Mouse (Mus musculus) brain, adult 10 weeks (tissue): ENCODE measurements around the gene Gm5741. TPM values are rescaled to one million over a fixed set of nuclear protein-coding genes. Genes with fewer than 3 reads are reported as not detected.

ENCODE experiments used
- polyA plus RNA-seq: library from polyadenylated mRNA; stranded (reverse); fragments of 350-450 nt; fragmentation: Illumina TruSeq; extraction: RNeasy Lipid Tissue Mini Kit (QIAGEN cat#74804); gene quantifications from one replicate; pipeline ENCODE4 v1.2.3, GENCODE M21; 2015; ENCODE audit warnings: low read depth, low replicate concordance

Gene Gm5741
- 7.4 TPM for polyA plus RNA-seq

DNA sequence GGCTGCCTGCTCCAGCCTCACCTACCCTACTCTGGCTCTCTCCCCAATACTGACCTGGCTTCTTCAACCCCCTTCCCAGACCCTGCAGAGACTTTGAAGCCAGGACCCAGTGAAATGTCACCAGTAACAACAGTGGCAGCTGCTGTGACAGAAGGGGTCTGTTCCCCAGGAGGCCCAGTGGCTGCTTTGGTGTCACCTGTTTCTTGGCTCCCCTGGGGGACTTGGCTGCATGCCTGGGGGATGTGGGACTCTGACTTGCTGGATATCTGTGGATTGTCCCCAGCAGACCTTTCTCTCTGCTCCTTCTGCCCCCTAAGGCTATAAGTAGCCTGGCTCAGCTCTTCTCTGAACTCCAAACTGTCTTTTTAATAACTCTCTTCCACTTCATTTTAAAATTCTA is at the start of gene Gm5741:
Gene Gm5741 (minus strand): TSS at position 1 of the 400 bp plus-strand sequence.

DNA sequence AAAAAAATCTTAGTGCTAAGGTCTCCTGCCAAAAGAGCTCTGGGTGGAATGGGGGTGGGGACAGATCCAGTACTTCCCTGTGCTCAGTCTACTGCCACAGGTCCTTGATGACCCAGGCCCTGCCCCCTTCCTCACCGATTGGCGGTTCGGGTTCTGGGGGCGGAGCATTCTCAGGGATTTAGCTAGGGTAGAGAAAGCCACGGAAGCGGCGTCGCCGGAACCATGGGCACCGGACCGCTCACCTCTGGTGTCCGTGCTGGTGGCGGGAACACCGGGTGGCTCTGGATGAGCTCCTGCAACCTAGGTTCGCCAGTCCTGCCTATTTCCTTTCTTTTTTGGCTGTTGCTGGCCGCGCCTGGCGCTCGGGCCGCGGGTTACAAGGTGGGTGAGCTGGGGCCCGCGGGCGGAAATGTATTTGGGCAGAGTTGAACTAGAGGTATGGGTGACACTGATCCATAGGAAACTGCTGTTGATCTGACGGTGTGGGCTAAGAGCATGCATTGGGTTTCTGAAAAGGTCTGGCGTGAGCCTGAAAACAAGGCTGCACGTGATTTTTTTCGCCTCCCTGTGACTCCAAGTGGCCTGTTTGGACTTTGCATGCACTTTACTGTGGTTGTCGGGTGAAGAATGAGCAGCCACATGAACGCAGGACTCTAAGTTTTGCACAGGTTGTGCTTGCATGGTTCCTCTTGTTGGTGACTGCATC is 15.5 kb upstream of the Gm5741 start, which contains the start of gene Man2b1:
Gene Man2b1 (plus strand): TSS at position 163 of the 706 bp plus-strand sequence.

DNA sequence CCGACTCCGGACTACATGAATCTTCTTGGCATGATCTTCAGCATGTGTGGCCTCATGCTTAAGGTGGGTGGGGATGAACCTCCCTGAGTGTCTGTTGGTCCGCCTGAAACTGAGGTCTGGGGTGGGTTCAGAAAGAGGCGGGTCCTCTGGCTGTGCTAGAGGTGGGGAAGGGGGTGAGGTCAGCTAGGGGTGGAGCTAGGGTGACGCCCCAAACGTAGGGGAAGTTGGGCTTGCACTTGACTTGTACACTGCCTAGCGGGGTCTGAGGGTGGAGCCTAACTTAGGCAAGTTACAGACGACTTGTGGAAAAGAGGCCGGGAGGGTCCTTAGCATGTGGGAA is 13.4 kb upstream of the Gm5741 start, which contains the start of gene Wdr83:
Gene Wdr83 (minus strand): TSS at position 91 of the 340 bp plus-strand sequence.

DNA sequence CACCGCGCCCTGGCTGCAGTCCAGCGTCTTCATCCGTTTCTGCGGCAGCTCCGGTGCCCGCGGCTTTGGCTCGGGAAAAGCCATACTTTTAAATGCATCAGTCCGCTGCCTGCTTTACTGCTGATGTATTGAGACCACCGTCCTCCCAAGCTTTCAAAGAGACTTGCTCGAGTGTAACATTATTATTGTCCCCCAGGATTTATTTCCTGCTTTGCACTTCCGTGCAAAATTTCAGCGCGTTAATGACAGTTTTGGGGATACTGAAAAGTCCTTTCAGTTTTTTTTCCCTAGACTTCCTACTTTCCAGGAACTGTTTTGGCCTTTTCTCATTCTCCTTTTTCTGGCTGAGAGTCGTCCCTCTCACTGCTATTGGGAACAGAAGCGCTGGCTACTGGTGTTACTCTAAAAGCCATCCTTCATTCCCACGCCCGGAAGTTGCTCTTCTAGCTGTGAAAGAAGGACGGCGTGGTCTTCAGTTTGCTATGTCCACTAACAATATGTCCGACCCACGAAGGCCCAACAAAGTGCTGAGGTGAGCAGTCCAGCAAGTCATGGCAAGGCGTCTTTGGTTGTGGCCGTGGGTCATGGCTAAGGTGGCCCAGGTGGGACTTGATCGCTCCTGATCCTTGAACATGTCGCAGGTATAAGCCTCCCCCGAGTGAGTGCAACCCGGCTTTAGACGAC is 12.9 kb upstream of the Gm5741 start, which contains the start of gene Wdr83os:
Gene Wdr83os (plus strand): TSS at position 209 of the 684 bp plus-strand sequence.

DNA sequence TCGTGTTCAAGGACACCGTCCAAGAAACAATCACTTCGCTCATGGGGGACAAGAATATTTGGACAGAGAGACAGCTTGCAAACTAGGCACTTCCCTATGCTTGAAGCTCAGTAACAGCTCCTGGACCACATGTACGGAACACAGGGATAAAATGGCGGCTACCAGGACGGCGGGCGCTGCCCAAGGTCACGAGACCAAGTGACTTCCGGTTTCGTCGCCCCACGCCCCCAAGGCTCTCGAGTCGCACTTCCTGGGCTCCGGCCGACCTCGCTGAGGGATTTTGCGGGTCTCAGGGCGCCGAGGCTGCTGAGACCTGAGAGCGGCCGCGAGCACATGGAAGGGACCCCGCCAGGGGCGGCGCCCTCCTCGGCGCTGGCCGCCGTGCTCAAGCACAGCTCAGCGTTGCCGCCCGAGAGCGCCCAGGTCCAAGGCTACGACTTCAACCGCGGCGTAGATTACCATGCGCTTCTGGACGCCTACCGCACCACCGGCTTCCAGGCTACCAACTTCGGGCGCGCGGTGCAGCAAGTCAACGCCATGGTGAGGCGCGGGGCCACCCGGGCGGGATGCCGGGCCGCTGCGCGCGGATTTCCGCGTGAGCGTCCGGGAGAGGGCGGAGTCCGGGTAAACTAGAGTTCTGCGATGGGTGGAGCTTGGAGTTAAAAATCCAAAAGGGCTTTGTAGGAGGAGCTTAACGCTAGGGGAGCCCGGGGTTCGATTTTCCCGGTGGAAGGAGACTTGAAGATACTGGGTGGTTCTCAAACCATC is 3.9 kb upstream of the Gm5741 start, which contains the start of gene Dhps:
Gene Dhps (plus strand): TSS at position 244 of the 768 bp plus-strand sequence.

DNA sequence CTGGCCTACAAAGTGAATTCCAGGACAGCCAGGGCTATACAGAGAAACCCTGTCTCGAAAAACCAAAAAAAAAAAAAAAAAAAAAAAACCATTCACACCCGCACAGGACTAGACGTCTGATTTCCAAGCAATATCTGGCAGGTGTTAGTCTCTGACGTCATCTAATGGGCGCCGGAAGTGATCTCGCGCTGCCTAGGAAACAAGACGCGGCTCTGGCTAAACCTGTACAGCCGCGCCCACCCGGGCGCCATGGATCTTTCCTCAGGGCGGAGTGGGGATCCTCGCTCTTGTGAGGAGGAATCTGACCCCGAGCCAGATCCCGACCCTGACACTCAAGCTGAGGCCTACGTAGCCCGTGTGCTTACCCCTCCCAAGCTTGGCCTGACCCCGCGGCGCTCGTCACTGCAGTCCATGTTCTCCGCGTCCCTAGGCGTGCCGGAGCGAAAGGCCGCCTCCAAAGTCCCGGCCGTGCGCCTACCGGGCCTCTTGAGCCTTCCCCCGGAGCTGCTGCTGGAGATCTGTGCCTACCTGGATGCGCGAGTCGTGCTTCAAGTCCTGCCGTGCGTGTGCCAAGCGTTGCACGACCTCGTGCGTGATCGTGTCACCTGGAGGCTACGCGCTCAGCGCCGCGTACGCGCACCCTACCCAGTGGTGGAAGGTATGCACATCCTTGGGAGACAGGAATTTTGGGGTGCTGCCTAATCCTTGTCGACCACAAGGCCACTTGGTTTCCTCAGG is 7.7 kb downstream of the Gm5741 start, which contains the start of gene Fbxw9:
Gene Fbxw9 (plus strand): TSS at position 177 of the 738 bp plus-strand sequence.

DNA sequence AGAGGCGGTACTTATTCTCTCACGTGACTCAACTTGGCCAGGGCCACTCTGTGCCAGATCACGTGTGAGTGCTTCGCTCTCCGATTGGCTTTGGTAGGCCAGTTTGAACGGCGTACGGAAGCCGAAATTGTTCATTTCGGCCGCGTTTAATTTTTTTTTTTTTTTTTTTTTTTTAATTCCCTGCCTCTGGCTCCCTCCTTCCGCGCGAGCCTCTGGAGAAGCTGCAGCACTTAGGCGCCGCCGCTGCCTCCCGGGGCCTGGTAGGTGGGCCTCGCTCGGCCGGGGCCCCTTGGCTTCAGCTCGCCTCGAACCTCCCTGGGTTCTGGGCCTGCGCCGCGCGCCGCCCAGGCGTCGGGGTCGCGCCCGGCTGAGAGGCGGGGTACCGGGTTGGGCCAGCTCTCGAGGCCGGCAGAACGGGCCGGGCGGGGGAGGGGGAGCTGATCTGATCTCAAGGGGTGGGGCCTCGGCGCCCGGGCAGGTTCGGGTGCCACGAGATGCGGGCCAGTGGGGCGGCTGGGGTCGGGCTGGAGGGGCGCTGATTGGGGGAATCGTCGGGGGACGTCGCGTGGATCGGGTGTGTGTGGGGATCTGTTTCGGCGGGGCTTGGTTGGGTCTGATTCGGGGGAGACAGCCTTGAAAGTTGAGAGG is 30.9 kb downstream of the Gm5741 start, which contains the start of gene Tnpo2:
Gene Tnpo2 (plus strand): TSS at position 198 of the 648 bp plus-strand sequence.

DNA sequence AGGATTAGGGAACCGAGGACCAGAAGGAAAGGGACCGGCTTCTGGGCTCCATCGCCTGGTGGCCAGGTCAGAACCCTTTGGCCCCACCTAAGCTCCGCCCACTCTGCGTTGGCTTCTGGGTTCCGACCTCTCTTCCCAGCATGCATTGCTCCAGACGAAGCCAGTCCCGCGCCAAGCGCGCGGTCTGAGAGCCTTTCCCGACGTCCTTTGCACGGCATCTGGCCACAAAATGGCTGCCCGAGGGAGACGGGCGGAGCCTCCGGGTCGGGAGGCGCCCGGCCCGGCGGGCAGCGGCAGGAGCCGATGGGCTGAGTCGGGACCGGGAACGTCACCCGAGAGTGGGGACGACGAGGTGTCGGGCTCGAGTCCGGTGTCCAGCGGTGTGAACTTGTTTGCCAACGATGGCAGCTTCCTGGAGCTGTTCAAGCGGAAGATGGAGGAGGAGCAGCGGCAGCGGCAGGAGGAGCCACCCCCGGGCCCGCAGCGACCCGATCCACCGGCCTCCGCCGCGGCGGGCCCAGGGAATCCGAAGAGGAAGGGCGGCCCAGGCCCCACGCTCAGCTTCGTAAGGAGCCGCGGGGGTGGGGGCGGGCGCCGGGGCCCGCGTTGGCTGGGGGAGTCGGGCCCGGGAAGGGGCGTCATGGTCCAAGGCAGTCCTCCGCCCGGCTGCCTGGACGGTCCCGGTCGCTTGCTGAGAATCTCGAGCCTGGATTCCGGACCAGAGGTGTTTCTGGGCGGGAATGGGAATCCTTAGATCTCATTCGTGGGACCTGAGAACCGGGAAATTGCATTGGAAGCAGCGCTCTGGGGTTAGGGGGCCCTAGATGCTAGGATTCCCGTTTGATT is 40.9 kb downstream of the Gm5741 start, which contains the start of gene Trir:
Gene Trir (plus strand): TSS at position 154 of the 846 bp plus-strand sequence.

DNA sequence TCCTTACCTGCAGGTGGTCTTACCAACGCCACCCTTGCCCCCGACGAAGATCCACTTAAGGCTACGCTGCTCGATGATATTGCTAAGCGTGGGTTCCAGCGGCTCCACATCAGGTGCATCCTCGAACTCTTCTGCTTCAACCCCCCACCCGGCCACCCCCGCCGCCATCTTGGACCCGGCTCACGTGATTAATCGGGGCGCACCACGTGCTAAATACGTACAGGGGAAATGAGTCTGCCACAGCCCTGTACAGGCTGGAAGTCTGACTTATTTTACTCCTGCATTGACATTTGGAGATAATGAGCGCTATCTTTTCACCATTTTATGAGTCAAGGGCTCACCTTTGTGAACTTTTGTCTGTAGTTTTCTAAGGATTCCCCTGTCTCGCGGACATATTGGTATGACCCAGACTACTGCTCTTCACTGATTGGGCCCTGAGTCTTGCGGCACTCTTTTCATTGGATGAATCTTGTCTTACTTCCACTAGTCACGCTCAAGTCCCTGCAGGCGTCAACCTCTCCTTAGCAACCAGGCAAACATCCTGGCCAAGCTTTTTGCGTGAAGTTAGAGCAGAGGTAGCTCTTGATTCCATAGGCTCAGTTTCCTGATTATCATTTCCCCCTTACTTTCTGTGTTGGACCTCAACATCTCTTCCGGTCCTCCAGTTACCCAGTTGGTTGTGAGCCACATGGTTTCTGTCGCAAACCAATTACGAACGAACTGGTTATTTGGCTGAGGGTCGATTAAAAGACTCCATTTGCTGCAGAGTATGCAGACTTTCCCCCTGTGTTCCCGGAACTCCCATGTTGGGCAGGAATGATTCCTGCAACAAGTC is 42.5 kb downstream of the Gm5741 start, which contains the start of gene Asna1:
Gene Asna1 (minus strand): TSS at position 184 of the 835 bp plus-strand sequence.

Other genes starting within 250 kb of the Gm5741 start
- 16.9 TPM for gene Dand5, start 245.2 kb downstream of the Gm5741 start, polyA plus RNA-seq
- 31.0 TPM for gene Gadd45gip1, start 236.5 kb downstream of the Gm5741 start, polyA plus RNA-seq
- gene Rad23a, start 227.3 kb downstream of the Gm5741 start, polyA plus RNA-seq = 79.6 TPM
- 635 TPM for gene Calr, start 221.0 kb downstream of the Gm5741 start, polyA plus RNA-seq
- gene Farsa, start 211.0 kb downstream of the Gm5741 start, polyA plus RNA-seq = 39.4 TPM
- gene Syce2, start 195.9 kb downstream of the Gm5741 start, polyA plus RNA-seq = 5.3 TPM
- 39.4 TPM for gene Gcdh, start 174.1 kb downstream of the Gm5741 start, polyA plus RNA-seq
- gene Klf1, start 166.1 kb downstream of the Gm5741 start, polyA plus RNA-seq = not detected
- 5.7 TPM for gene Dnase2a, start 159.4 kb downstream of the Gm5741 start, polyA plus RNA-seq
- 44.7 TPM for gene Mast1, start 130.6 kb downstream of the Gm5741 start, polyA plus RNA-seq
- 1.1 TPM for gene Rtbdn, start 121.0 kb downstream of the Gm5741 start, polyA plus RNA-seq
- gene Gm49661, start 98.5 kb downstream of the Gm5741 start, polyA plus RNA-seq = not detected
- 473 TPM for gene Prdx2, start 98.4 kb downstream of the Gm5741 start, polyA plus RNA-seq
- 42.3 TPM for gene Rnaseh2a, start 98.2 kb downstream of the Gm5741 start, polyA plus RNA-seq
- gene Junb, start 89.3 kb downstream of the Gm5741 start, polyA plus RNA-seq = 57.7 TPM
- gene Hook2, start 77.4 kb downstream of the Gm5741 start, polyA plus RNA-seq = 10.3 TPM
- gene Best2, start 53.5 kb downstream of the Gm5741 start, polyA plus RNA-seq = not detected
- 210 TPM for gene Asna1, start 42.7 kb downstream of the Gm5741 start, polyA plus RNA-seq
- gene Trir, start 41.2 kb downstream of the Gm5741 start, polyA plus RNA-seq = 98.7 TPM
- 86.8 TPM for gene Tnpo2, start 31.1 kb downstream of the Gm5741 start, polyA plus RNA-seq
- 19.6 TPM for gene Fbxw9, start 7.9 kb downstream of the Gm5741 start, polyA plus RNA-seq
- gene Dhps, start 3.8 kb upstream of the Gm5741 start, polyA plus RNA-seq = 80.6 TPM
- 86.9 TPM for gene Wdr83os, start 12.8 kb upstream of the Gm5741 start, polyA plus RNA-seq
- gene Wdr83, start 13.3 kb upstream of the Gm5741 start, polyA plus RNA-seq = 34.9 TPM
- gene Man2b1, start 15.3 kb upstream of the Gm5741 start, polyA plus RNA-seq = 29.5 TPM
- gene Zfp791, start 55.1 kb upstream of the Gm5741 start, polyA plus RNA-seq = 6.6 TPM
- gene Cks1brt, start 83.9 kb upstream of the Gm5741 start, polyA plus RNA-seq = not detected
- not detected for gene Olfr371, start 158.0 kb upstream of the Gm5741 start, polyA plus RNA-seq
- 45.2 TPM for gene Orc6, start 231.7 kb upstream of the Gm5741 start, polyA plus RNA-seq
- 169 TPM for gene Vps35, start 231.8 kb upstream of the Gm5741 start, polyA plus RNA-seq